Mouse (Mus musculus) embryonic facial prominence, embryonic 12.5 days (tissue): ENCODE results near the gene Frmd4a. TPM values are rescaled to one million over a fixed set of nuclear protein-coding genes. Genes with fewer than 3 reads are reported as not detected.

Source experiments
- ATAC-seq: fragments of 200-750 bp; cut with Nextera tagmentation; 2 replicates; pipeline ENCODE4 v1.8.0; 2017; ENCODE audit not compliant: insufficient number of reproducible peaks, insufficient read depth, low FRiP score, low TSS enrichment
- H3K27ac ChIP-seq: fragments of 300-500 bp; sonication (generic); 2 replicates; pipeline ENCODE4 v1.5.1; 2016; ENCODE audit warnings: mild to moderate bottlenecking
- H3K27me3 ChIP-seq: fragments of 300-500 bp; sonication (generic); 2 replicates; pipeline ENCODE4 v1.6.1; 2016; ENCODE audit warnings: mild to moderate bottlenecking, moderate library complexity
- H3K36me3 ChIP-seq: fragments of 300-500 bp; sonication (generic); 2 replicates; pipeline ENCODE4 v1.6.1; 2016; ENCODE audit warnings: mild to moderate bottlenecking
- H3K4me1 ChIP-seq: fragments of 300-500 bp; sonication (generic); 2 replicates; pipeline ENCODE4 v1.6.1; 2016
- H3K4me2 ChIP-seq: fragments of 300-500 bp; sonication (generic); replicated peaks from 2 replicates; pipeline ENCODE4 v1.6.1; 2016; ENCODE audit warnings: mild to moderate bottlenecking, moderate library complexity
- H3K4me3 ChIP-seq: fragments of 300-500 bp; sonication (generic); 2 replicates; pipeline ENCODE4 v1.5.1; 2016; ENCODE audit warnings: mild to moderate bottlenecking
- H3K9ac ChIP-seq: fragments of 300-500 bp; sonication (generic); 2 replicates; pipeline ENCODE4 v1.6.1; 2016; ENCODE audit warnings: mild to moderate bottlenecking, moderate library complexity
- H3K9me3 ChIP-seq: fragments of 300-500 bp; sonication (generic); 2 replicates; pipeline ENCODE4 v1.6.1; 2016; ENCODE audit warnings: mild to moderate bottlenecking, moderate library complexity
- WGBS: fragments of 180-500 bp; shearing (Covaris S2); methylation state at CpG from one replicate; pipeline ENCODE4 v1.1.7; 2016; 5-methylcytosine and 5-hydroxymethylcytosine counted together
- polyA plus RNA-seq: library from polyadenylated mRNA; unstranded; fragments of >200 nt; fragmentation: Nextera tagmentation; extraction: Ambion mirVana; gene quantifications from 2 replicates; pipeline ENCODE4 v1.2.1, GENCODE M21; 2016

The Frmd4a gene
- polyA plus RNA-seq, 1 experiment from 2014 or later = 58.7 TPM

- Histone ChIP-seq H3K4me1 (no peaks in the 10 kb centered on the region), H3K4me3 (no peak overlapping the region), H3K9me3 (no peaks in the 10 kb centered on the region), H3K27ac (no peak overlapping the region), H3K4me2 (no peak overlapping the region), H3K27me3 (no peaks in the 10 kb centered on the region), H3K36me3 (no peaks in the 10 kb centered on the region), H3K9ac (no peak overlapping the region)
- WGBS = 56% methylated on average over 2 of the region's 2 CpGs
- ATAC-seq = no peak
Measured at GRCm38 (mm10) chr2:4060675-4061074, 43.2 kb downstream of the Frmd4a start.

GRCm38 (mm10) chr2:4071831-4072230, 54.3 kb downstream of the Frmd4a start:
- WGBS = 64% methylated on average over 7 of the region's 7 CpGs
- no peak for ATAC-seq

GRCm38 (mm10) chr2:4083877-4084276, 66.4 kb downstream of the Frmd4a start:
- no peak overlapping the region for H3K4me3 ChIP-seq
- no peak overlapping the region for H3K4me2 ChIP-seq
- H3K36me3 ChIP-seq = no peaks in the 10 kb centered on the region
- H3K9ac ChIP-seq = no peak overlapping the region
- no peak for ATAC-seq
- H3K27me3 ChIP-seq = no peaks in the 10 kb centered on the region
- H3K27ac ChIP-seq = no peak overlapping the region
- no peaks in the 10 kb centered on the region for H3K4me1 ChIP-seq
- WGBS = 68% methylated on average over 6 of the region's 6 CpGs
- no peaks in the 10 kb centered on the region for H3K9me3 ChIP-seq

More at GRCm38 (mm10) chr2:4071831-4072230, 54.3 kb downstream of the Frmd4a start:
- Histone ChIP-seq H3K36me3 (no peaks in the 10 kb centered on the region), H3K27me3 (no peaks in the 10 kb centered on the region), H3K9ac (no peak overlapping the region), H3K9me3 (no peaks in the 10 kb centered on the region), H3K4me2 (no peak overlapping the region), H3K4me3 (no peak overlapping the region), H3K4me1 (no peaks in the 10 kb centered on the region), H3K27ac (no peak overlapping the region)

GRCm38 (mm10) chr2:4097601-4098000, 80.1 kb downstream of the Frmd4a start:
- Histone ChIP-seq H3K4me3 (no peak overlapping the region), H3K9me3 (no peaks in the 10 kb centered on the region), H3K27me3 (no peaks in the 10 kb centered on the region), H3K4me1 (no peaks in the 10 kb centered on the region), H3K27ac (no peak overlapping the region), H3K36me3 (no peaks in the 10 kb centered on the region), H3K4me2 (no peak overlapping the region), H3K9ac (no peak overlapping the region)
- ATAC-seq = no peak
- WGBS = 88% methylated on average over 1 of the region's 1 CpGs

GRCm38 (mm10) chr2:4098948-4099776, 81.6 kb downstream of the Frmd4a start:
- no peaks in the 10 kb centered on the region for H3K9me3 ChIP-seq
- no peak overlapping the region for H3K27ac ChIP-seq
- no peaks in the 10 kb centered on the region for H3K4me1 ChIP-seq
- H3K9ac ChIP-seq = no peak overlapping the region
- H3K27me3 ChIP-seq = no peaks in the 10 kb centered on the region
- no peak overlapping the region for H3K4me3 ChIP-seq
- H3K4me2 ChIP-seq = no peak overlapping the region
- ATAC-seq = no peak
- WGBS = 56% methylated on average over 8 of the region's 8 CpGs
- no peaks in the 10 kb centered on the region for H3K36me3 ChIP-seq

- H3K9ac ChIP-seq = no peak overlapping the region
- no peak overlapping the region for H3K4me2 ChIP-seq
- no peak overlapping the region for H3K4me3 ChIP-seq
- no peaks in the 10 kb centered on the region for H3K27me3 ChIP-seq
- ATAC-seq = no peak
- no peaks in the 10 kb centered on the region for H3K9me3 ChIP-seq
- H3K36me3 ChIP-seq = no peaks in the 10 kb centered on the region
- no peak overlapping the region for H3K27ac ChIP-seq
- H3K4me1 ChIP-seq = no peaks in the 10 kb centered on the region
Measured at GRCm38 (mm10) chr2:4099777-4100104, 82.2 kb downstream of the Frmd4a start.

- H3K9me3 ChIP-seq = no peaks in the 10 kb centered on the region
Measured at GRCm38 (mm10) chr2:4101370-4101769, 83.9 kb downstream of the Frmd4a start.

GRCm38 (mm10) chr2:4113303-4113920, 95.9 kb downstream of the Frmd4a start:
- Histone ChIP-seq H3K9ac (no peak overlapping the region), H3K27me3 (no peaks in the 10 kb centered on the region), H3K4me3 (no peak overlapping the region), H3K4me1 (no peaks in the 10 kb centered on the region), H3K9me3 (no peaks in the 10 kb centered on the region), H3K36me3 (no peaks in the 10 kb centered on the region), H3K27ac (no peak overlapping the region), H3K4me2 (no peak overlapping the region)
- 82% methylated on average over 7 of the region's 7 CpGs for WGBS
- no peak for ATAC-seq

More at GRCm38 (mm10) chr2:4101370-4101769, 83.9 kb downstream of the Frmd4a start:
- ATAC-seq = no peak
- no peaks in the 10 kb centered on the region for H3K4me1 ChIP-seq
- H3K4me2 ChIP-seq = no peak overlapping the region
- 82% methylated on average over 2 of the region's 2 CpGs for WGBS
- H3K27me3 ChIP-seq = no peaks in the 10 kb centered on the region
- H3K27ac ChIP-seq = no peak overlapping the region
- no peaks in the 10 kb centered on the region for H3K36me3 ChIP-seq
- H3K4me3 ChIP-seq = no peak overlapping the region
- no peak overlapping the region for H3K9ac ChIP-seq

- Histone ChIP-seq H3K4me2 (no peak overlapping the region), H3K4me1 (no peaks in the 10 kb centered on the region), H3K4me3 (no peak overlapping the region), H3K36me3 (no peaks in the 10 kb centered on the region), H3K9me3 (no peaks in the 10 kb centered on the region), H3K9ac (no peak overlapping the region), H3K27ac (no peak overlapping the region), H3K27me3 (no peaks in the 10 kb centered on the region)
- 40% methylated on average over 9 of the region's 9 CpGs for WGBS
- no peak for ATAC-seq
Measured at GRCm38 (mm10) chr2:4119678-4120458, 102.4 kb downstream of the Frmd4a start.

GRCm38 (mm10) chr2:4131216-4131615, 113.7 kb downstream of the Frmd4a start:
- Histone ChIP-seq H3K27ac (no peak overlapping the region), H3K9me3 (no peaks in the 10 kb centered on the region), H3K4me2 (no peak overlapping the region), H3K4me1 (no peaks in the 10 kb centered on the region), H3K36me3 (no peaks in the 10 kb centered on the region), H3K27me3 (no peaks in the 10 kb centered on the region), H3K9ac (no peak overlapping the region), H3K4me3 (no peak overlapping the region)
- no peak for ATAC-seq
- WGBS = 93% methylated on average over 4 of the region's 4 CpGs

- Histone ChIP-seq H3K4me2 (no peak overlapping the region), H3K4me3 (no peak overlapping the region), H3K4me1 (peaks cover 4% of the 10 kb centered on the region; the same call in 1 of the 2 replicates), H3K9me3 (no peaks in the 10 kb centered on the region), H3K36me3 (no peaks in the 10 kb centered on the region), H3K27ac (no peak overlapping the region), H3K9ac (no peak overlapping the region), H3K27me3 (no peaks in the 10 kb centered on the region)
- WGBS = 88% methylated on average over 3 of the region's 3 CpGs
- ATAC-seq = no peak
Measured at GRCm38 (mm10) chr2:4137493-4137892, 120.0 kb downstream of the Frmd4a start.
